Mouse (Mus musculus) G1E (cell line): Measurements from ENCODE around the gene Abtb1. TPM values are rescaled to one million over a fixed set of nuclear protein-coding genes. Genes with fewer than 3 reads are reported as not detected.

ENCODE experiments used
- ATAC-seq: 2 replicates; pipeline ENCODE4 v1.8.0; 2016; ENCODE audit warnings: mild to moderate bottlenecking; ENCODE audit not compliant: insufficient number of reproducible peaks, poor library complexity, low FRiP score, severe bottlenecking; ENCODE audit errors: extremely low read depth
- DNase-seq: peaks from one replicate; pipeline ENCODE4 v3.0.0; 2012; ENCODE audit warnings: low spot score
- H3K27me3 ChIP-seq: 2 replicates; pipeline ENCODE4 v1.6.1; 2012; ENCODE audit warnings: mild to moderate bottlenecking, low read length, inconsistent platforms; ENCODE audit not compliant: insufficient read depth
- H3K36me3 ChIP-seq: replicated peaks from 2 replicates; pipeline ENCODE3; 2012; ENCODE audit warnings: mild to moderate bottlenecking, inconsistent platforms
- H3K4me1 ChIP-seq: 2 replicates; pipeline ENCODE4 v1.6.1; 2012; ENCODE audit warnings: low read depth, low read length, inconsistent platforms, mixed read lengths; ENCODE audit not compliant: insufficient read depth
- H3K4me3 ChIP-seq: 2 replicates; pipeline ENCODE4 v1.5.1; 2012; ENCODE audit warnings: low read depth, mild to moderate bottlenecking, inconsistent platforms, low read length, moderate library complexity, mixed read lengths
- H3K9me3 ChIP-seq: replicated peaks from 2 replicates; pipeline ENCODE4 v1.6.1; 2012; ENCODE audit warnings: inconsistent platforms
- CTCF ChIP-seq: IDR thresholded peaks from 2 replicates; pipeline ENCODE4 v1.5.1; 2012; ENCODE audit warnings: low read depth, low read length, inconsistent platforms, mixed read lengths
- GATA1 ChIP-seq: IDR thresholded peaks from 2 replicates; pipeline ENCODE4 v1.6.1; 2012; ENCODE audit warnings: borderline replicate concordance, low read length, inconsistent platforms, mixed read lengths
- GATA2 ChIP-seq: IDR thresholded peaks from 2 replicates; pipeline ENCODE4 v1.6.1; 2012; ENCODE audit warnings: low read depth, low read length, inconsistent platforms, borderline replicate concordance
- POLR2AphosphoS5 ChIP-seq: IDR thresholded peaks from 2 replicates; pipeline ENCODE4 v1.6.1; 2012; ENCODE audit warnings: low read depth, low read length, inconsistent platforms; ENCODE audit not compliant: insufficient replicate concordance
- TAL1 ChIP-seq: conservative IDR thresholded peaks from 2 replicates; pipeline ENCODE4 v1.6.1; 2012; ENCODE audit warnings: low read depth, low read length, inconsistent platforms, mixed read lengths
- polyA plus RNA-seq: library from polyadenylated mRNA; stranded (reverse); fragments of >175 nt; gene quantifications from 2 replicates; pipeline ENCODE4 v1.2.3, GENCODE M21; 2012
- total RNA-seq, 2 experiments: library from RNA; stranded (forward) in 1 of 2; stranded (reverse) in 1 of 2; fragments of 200-1000 nt in 1 of 2; fragments of >200 nt in 1 of 2; fragmentation: Nextera tagmentation in 1 of 2; gene quantifications; 2 replicates each; pipeline ENCODE4 v1.2.3; 2014 to 2017

Abtb1 gene
- total and polyA plus RNA-seq, 3 experiments: 17.5 to 50.3 (median 22.2) TPM

DNA sequence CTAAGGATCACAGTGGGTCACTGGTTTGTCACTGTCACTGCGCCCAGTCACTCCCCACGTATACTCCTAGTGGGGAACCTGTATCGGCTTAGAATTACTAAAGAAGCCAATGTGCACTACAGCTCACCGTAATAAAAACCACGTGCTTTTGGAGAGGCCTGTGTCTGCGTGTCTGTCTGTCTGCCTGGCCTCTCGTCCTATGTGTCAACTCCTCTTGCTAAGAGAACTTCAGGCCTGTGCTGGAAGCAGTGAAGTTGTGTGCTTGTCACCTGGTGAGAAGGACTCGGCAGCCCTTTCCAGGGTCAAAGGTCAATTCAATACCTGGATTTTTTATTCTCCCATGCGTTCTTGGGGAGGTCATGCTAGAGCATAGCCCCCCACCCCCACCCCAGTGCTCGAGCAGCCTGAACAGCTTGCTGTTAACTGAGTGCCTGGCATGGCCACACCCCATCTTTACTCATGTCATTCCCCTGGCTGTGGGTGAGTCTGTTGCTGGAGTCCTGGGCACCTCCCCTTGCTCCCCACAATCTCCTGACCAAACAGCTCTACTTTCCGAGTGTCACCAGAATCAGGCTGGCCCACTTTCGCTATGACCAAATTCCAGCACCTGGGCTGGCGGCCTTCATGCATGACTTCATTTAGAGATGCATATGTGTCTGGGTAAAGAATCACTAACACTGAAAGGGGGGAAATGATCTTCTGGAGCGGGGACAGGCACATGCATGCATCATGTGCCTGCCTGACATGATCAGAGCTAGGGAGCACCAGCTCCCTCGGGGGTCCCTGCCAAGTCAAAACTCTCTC, 13.4 kb downstream of the Abtb1 start:
- Histone ChIP-seq H3K36me3 (peaks cover under 1% of the 10 kb centered on the region), H3K9me3 (no peaks in the 10 kb centered on the region), H3K4me3 (no peak overlapping the region), H3K4me1 (peaks cover 55% of the 10 kb centered on the region), H3K27me3 (peaks cover 53% of the 10 kb centered on the region)
- DNase-seq (no peak), ATAC-seq (no peak)
- TF ChIP-seq TAL1 (no peak), CTCF (no peak), GATA1 (no peak), GATA2 (no peak), POLR2AphosphoS5 (no peak)

DNA sequence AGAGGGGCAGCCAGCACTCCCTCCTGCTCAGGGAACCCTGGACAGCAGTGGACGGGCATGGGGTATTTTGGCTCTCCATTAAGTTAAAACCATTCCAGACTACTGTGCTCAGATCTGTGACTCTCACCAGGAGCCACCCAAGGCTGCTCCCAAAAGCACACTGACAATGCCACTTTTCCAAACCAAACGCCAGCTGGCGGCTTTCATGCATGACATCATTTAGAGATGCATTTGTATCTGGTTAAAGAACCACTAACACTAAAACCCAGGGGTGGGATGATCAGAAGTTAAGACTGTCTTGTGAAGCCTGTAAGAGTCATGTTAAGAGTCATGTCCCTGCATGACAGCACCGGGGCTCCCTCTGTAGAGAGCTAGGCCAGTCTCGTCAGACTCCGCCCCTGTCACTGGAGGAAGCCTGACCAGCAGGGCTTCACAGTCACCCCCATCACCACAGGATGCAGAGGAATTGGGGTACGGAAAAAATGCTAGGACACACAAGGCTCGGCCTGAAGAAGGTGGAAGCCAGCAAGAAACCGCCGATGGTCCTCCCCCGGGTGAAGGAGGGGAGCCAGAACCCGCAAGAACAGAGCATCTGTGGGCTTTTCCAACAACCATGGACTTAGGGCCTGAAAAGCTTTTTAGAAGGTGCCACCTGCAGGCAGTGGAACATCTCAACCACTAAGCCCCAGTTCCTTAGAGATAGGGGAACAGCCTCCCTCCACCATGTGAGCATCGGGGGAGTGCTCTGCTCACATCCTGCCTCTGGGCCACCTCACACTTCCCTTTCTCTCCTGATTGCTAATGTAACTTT, 14.2 kb downstream of the Abtb1 start:
- no peak; the same call in 1 of the 2 replicates for ATAC-seq
- H3K36me3 ChIP-seq: no peaks in the 10 kb centered on the region
- no peak overlapping the region for H3K4me3 ChIP-seq
- H3K4me1 ChIP-seq: peaks cover 48% of the 10 kb centered on the region
- H3K27me3 ChIP-seq: peaks cover 61% of the 10 kb centered on the region
- TF ChIP-seq CTCF: no peak
- H3K9me3 ChIP-seq: no peaks in the 10 kb centered on the region
- DNase-seq: no peak

DNA sequence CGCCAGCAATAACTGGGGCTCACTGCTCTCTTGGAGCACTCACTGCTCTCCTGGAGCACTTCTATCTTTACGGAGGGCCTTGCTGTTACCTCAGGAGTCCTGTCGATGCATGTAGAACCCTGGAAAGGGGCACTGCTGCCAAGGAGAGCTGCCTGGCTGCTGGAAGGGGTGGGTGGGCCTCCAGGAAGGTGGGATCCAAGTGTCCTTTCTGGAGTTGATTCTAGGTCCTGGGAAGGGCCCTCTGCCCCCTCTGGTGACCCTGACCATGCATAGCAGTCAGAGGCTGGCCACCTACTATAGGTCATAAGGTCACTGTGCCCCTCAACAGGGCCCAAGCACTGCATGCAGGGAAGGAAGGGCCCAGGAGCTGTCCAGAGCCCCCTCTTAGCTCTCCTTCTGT, 14.8 kb downstream of the Abtb1 start:
- peaks cover 44% of the 10 kb centered on the region for H3K4me1 ChIP-seq
- ATAC-seq (no peak), DNase-seq (no peak)
- peaks cover 66% of the 10 kb centered on the region for H3K27me3 ChIP-seq
- no peaks in the 10 kb centered on the region for H3K36me3 ChIP-seq
- no peak for TF ChIP-seq GATA1
- TF ChIP-seq TAL1: no peak
- TF ChIP-seq CTCF: no peak
- no peak for TF ChIP-seq POLR2AphosphoS5
- no peak for TF ChIP-seq GATA2
- H3K4me3 ChIP-seq: no peak overlapping the region
- no peaks in the 10 kb centered on the region for H3K9me3 ChIP-seq

DNA sequence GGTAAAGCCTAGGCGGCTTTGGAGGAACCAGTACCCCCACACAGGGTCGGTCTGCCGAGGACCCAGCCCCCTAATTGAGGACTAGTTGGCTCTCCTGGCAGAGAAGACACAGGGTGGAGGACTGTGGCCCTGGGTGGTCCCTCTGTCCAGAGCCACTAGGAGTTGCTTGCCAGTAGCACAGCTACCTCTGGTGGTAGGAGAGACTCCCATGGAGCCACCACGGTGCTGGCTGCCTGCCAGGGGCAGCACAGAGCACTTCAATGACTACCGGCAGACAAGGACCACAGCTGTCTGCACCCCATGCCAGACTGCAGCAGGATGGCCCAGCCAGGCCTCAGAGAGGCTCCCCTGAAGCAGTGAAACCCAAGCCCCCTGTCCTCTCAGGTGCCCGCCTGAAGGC, 15.2 kb downstream of the Abtb1 start:
- Histone ChIP-seq H3K9me3 (no peaks in the 10 kb centered on the region), H3K4me1 (peaks cover 42% of the 10 kb centered on the region), H3K4me3 (no peak overlapping the region), H3K36me3 (no peaks in the 10 kb centered on the region), H3K27me3 (peaks cover 70% of the 10 kb centered on the region)
- ATAC-seq (no peak), DNase-seq (peak; percentile 45)
- no peak for TF ChIP-seq GATA2
- TF ChIP-seq TAL1: no peak
- no peak for TF ChIP-seq POLR2AphosphoS5
- TF ChIP-seq GATA1: no peak
- no peak for TF ChIP-seq CTCF

DNA sequence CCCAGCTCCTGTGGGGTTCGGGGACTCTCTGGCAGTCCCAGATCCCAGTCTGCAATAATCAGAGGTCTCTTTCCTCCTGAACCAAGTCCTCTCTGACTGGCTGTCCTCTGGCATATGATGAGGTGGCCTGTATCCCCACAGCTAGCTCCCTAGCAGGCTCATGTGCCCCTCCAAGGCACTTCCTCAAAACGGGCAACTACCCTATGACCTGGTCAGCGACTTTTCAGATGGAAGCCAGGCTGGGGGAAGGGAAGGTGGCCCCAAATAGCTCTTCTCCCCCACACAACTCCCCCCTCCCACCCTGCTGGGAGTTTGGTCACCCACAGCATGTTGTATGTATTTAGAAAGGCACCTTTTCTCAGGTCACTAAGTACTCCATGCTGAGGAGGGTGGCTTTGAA, 15.7 kb downstream of the Abtb1 start:
- no peak overlapping the region for H3K4me3 ChIP-seq
- TF ChIP-seq POLR2AphosphoS5 (no peak), CTCF (no peak), TAL1 (no peak), GATA2 (no peak), GATA1 (no peak)
- no peaks in the 10 kb centered on the region for H3K36me3 ChIP-seq
- DNase-seq: no peak
- ATAC-seq: no peak
- H3K9me3 ChIP-seq: no peaks in the 10 kb centered on the region
- H3K4me1 ChIP-seq: peaks cover 40% of the 10 kb centered on the region
- H3K27me3 ChIP-seq: peaks cover 73% of the 10 kb centered on the region

DNA sequence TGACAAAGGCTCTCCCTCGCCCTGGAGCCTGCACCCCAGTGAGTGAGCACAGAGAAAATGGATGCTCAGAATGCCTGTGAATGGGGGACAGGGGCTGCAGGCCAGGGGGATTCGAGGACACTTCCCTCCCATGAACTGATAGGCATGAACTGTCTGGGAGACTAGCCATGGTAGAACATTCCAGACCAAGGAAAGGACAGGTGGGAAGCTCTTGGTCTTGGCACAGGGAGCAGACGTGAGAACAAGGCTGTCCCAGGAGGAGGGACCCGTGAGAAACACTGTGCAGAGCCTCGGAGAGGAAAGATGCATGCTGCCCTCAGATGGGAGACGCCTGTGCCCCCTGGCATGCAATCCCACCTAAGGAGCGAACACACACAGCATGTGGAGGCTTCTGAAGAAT, 17.6 kb downstream of the Abtb1 start:
- no peaks in the 10 kb centered on the region for H3K36me3 ChIP-seq
- DNase-seq (no peak), ATAC-seq (no peak)
- H3K27me3 ChIP-seq: peaks cover 74% of the 10 kb centered on the region
- peaks cover 44% of the 10 kb centered on the region for H3K4me1 ChIP-seq
- no peak overlapping the region for H3K4me3 ChIP-seq
- TF ChIP-seq GATA1 (no peak), TAL1 (no peak)
- no peaks in the 10 kb centered on the region for H3K9me3 ChIP-seq

DNA sequence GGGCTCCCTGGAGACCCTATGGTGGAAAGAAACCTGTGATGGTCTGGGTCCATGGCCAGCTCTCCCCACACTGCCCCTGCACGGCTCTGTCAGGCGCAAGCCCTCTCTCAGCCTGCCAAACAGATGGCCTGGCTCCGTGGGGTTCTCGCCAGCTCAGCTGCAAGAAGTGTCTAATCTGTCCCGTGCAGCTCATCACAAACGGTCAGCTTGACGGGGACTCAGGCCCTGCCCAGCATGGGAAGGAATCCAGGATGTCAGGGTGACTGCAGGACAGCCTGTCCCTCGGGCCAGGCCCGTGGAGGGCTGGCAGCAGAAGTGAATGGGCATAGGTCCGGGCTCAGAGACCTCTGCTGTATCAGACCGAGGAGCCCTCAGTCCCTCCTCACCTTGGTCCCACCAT, 19.9 kb downstream of the Abtb1 start:
- Histone ChIP-seq H3K4me1 (peaks cover 25% of the 10 kb centered on the region), H3K4me3 (no peak overlapping the region), H3K27me3 (peaks cover 71% of the 10 kb centered on the region), H3K9me3 (no peaks in the 10 kb centered on the region), H3K36me3 (no peaks in the 10 kb centered on the region)
- no peak for TF ChIP-seq POLR2AphosphoS5
- ATAC-seq: no peak
- no peak for DNase-seq
